Mouse (Mus musculus) embryonic stem cell, embryonic (primary cell): ENCODE data around the gene Mfsd4b5.

Source experiments
- CTCF ChIA-PET, 4 experiments: fragments of 300-600 bp in 2 of 4; fragments of 350-600 bp in 2 of 4; sonication (Branson Sonifier 250); formaldehyde crosslinking; loops; one replicate each; lab custom pipeline; 2022; ENCODE audit warnings: inconsistent platforms in 2 of 4; lab: Charles Lee
- POLR2A ChIA-PET, 4 experiments: fragments of 300-600 bp in 2 of 4; fragments of 350-600 bp in 2 of 4; sonication (Branson Sonifier 250); formaldehyde crosslinking; loops; one replicate each; lab custom pipeline; 2022; ENCODE audit warnings: antibody characterized with exemption in 4 of 4, inconsistent platforms in 1 of 4; lab: Charles Lee

Mfsd4b5 gene

DNA sequence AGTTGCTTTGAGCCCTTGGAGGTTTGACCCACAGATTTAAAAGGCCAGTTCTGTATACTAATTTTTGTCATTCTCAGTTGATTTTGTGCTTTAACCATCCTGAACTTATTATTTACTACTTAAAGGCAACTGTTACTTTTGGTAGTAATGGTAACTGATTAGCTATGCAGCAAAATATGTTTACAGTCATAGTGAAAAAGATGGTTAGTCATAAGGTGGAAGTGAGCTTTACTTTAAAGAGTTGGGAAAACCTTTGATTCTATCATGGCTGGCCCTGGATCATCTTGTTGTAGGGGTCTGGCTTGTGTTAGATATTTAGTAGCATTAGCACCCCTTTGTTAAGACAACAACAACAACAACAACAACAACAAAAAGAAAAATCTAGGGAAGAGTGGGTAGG is 73.8 kb downstream of the Mfsd4b5 start:
- ChIA-PET POLR2A (no interaction called here), CTCF (no interaction called here)

DNA sequence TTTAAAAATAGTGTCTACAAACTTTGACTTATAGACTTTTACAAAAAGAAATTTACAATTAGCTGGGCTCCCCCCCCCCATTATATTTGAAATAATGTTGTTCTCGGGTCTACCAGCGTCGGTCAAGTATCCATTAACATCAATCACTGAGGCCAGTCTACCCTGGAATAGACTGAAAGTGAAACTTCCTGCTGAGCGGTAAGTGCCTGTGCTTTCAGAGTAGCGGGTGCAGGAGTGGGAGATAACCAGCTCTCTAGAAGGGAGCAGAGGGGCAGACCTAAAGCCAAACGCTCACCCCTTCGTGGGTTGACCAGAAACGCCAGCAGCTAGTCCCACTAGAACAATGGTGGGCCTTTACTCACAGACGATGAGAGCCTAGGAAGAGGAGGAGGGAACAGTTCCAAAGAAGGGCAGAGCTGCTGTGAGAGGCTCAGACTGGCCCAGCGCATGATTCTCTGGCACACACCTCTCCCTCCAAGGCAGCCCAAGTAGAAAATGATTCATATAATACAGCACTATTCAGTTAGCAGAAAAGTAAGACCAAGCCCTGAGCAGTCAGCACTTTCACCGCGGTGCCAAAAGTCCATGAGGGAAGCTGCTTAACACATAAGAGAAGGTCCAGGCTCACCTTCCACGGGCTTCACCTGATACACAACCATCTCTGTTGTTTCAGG is 77.5 kb downstream of the Mfsd4b5 start:
- ChIA-PET POLR2A (interaction anchor here in 3 of 4 experiments (0.6 to 2.1 kb wide), 13 partner anchors 10 to 805 kb away, joined by 3 to 14 read pairs (median 3); partner anchors contain the start of gene Mfsd4b4 (in 2 of the 3)), CTCF (interaction anchor here in 3 of 4 experiments (0.5 to 1.3 kb wide), 9 partner anchors 14 to 725 kb away, joined by 3 to 6 read pairs (median 3); no protein-coding TSS in a partner anchor)
